Mouse (Mus musculus) embryonic facial prominence, embryonic 13.5 days (tissue): ENCODE measurements at regions not wholly inside any gene's neighbourhood (a gene's known extent, or its start where the extent isn't known, plus 50 kb on each side); places are given as distances from the start of the nearest gene placed in this dataset.

Experiments
- ATAC-seq: fragments of 200-750 bp; cut with Nextera tagmentation; 2 replicates; pipeline ENCODE4 v1.8.0; 2017; ENCODE audit warnings: low read depth; ENCODE audit not compliant: insufficient number of reproducible peaks, insufficient read depth, low FRiP score, low TSS enrichment
- H3K27ac ChIP-seq: fragments of 300-500 bp; sonication (generic); 2 replicates; pipeline ENCODE4 v1.5.1; 2015; ENCODE audit warnings: moderate library complexity, mild to moderate bottlenecking, inconsistent platforms
- H3K27me3 ChIP-seq: fragments of 300-500 bp; sonication (generic); 2 replicates; pipeline ENCODE4 v1.6.1; 2015; ENCODE audit warnings: mild to moderate bottlenecking, inconsistent platforms
- H3K36me3 ChIP-seq: fragments of 300-500 bp; sonication (generic); 2 replicates; pipeline ENCODE4 v1.6.1; 2015; ENCODE audit warnings: mild to moderate bottlenecking, inconsistent platforms
- H3K4me1 ChIP-seq: fragments of 300-500 bp; sonication (generic); 2 replicates; pipeline ENCODE4 v1.6.1; 2015; ENCODE audit warnings: inconsistent platforms
- H3K4me2 ChIP-seq: fragments of 300-500 bp; sonication (generic); 2 replicates; pipeline ENCODE4 v1.6.1; 2015; ENCODE audit warnings: moderate library complexity, mild to moderate bottlenecking, inconsistent platforms
- H3K4me3 ChIP-seq: fragments of 300-500 bp; sonication (generic); 2 replicates; pipeline ENCODE4 v1.5.1; 2015; ENCODE audit warnings: mild to moderate bottlenecking, inconsistent platforms
- H3K9ac ChIP-seq: fragments of 300-500 bp; sonication (generic); 2 replicates; pipeline ENCODE4 v1.6.1; 2015; ENCODE audit warnings: mild to moderate bottlenecking, inconsistent platforms
- H3K9me3 ChIP-seq: fragments of 300-500 bp; sonication (generic); 2 replicates; pipeline ENCODE4 v1.6.1; 2016; ENCODE audit warnings: inconsistent platforms
- WGBS: fragments of 180-500 bp; shearing (Covaris S2); methylation state at CpG from one replicate; pipeline ENCODE4 v1.1.7; 2015; ENCODE audit warnings: mixed read lengths; 5-methylcytosine and 5-hydroxymethylcytosine counted together

DNA sequence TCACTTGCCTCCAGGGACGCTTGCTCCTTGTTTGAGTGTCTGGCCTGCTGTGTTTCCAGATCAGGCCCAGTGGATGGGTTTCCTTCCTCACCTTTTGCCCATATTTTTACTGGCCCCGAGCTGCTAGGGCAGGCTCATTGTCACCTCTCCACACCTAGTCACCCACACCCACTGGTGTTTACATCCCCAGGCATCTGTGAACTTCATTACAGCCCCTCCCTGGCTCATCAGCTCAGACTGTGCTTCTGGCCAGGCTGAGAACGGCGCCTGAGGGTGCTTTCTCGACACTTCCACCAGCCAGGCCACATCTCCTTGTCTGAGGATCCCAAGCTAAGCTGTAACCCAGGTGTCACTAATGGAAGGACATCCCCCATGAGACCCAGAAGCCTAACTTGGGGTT is 129.8 kb upstream of the Klf4 start:
- H3K27ac ChIP-seq = no peak overlapping the region
- no peak for ATAC-seq
- no peaks in the 10 kb centered on the region for H3K27me3 ChIP-seq
- H3K4me1 ChIP-seq = peaks cover 7% of the 10 kb centered on the region; the same call in 1 of the 2 replicates
- H3K4me2 ChIP-seq = no peak overlapping the region
- no peak overlapping the region for H3K4me3 ChIP-seq
- no peak overlapping the region for H3K9ac ChIP-seq
- 65% methylated on average over 5 of the region's 5 CpGs for WGBS
- no peaks in the 10 kb centered on the region for H3K36me3 ChIP-seq
- no peaks in the 10 kb centered on the region for H3K9me3 ChIP-seq

DNA sequence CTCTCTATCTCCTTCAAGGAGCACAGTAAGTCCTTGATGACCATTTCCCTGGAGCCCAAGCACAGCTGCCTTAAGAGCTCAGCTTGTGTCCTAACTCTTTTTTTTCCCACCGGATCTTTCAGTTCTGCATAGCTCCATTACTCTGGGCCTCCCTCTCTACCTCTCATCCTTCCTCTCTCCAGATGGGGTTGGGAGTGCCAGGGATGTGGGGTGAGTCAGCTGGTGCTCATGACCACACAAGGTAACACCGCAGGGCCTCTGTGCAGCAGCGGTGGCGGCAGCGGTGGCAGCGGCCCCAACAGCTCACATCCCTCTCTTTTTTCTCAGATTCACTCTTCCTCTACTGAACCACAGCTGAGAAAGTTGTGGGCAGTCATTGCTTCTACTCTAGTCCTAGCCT is 126.6 kb upstream of the Klf4 start:
- Histone ChIP-seq H3K4me3 (no peak overlapping the region), H3K27me3 (0 out of 2 replicates have a peak, but pooled peaks cover 4% of the 10 kb centered on the region), H3K36me3 (no peaks in the 10 kb centered on the region), H3K9ac (no peak overlapping the region), H3K9me3 (no peaks in the 10 kb centered on the region), H3K4me2 (no peak overlapping the region), H3K27ac (no peak overlapping the region), H3K4me1 (peaks cover 7% of the 10 kb centered on the region; the same call in 1 of the 2 replicates)
- ATAC-seq = no peak
- 89% methylated on average over 6 of the region's 6 CpGs for WGBS

DNA sequence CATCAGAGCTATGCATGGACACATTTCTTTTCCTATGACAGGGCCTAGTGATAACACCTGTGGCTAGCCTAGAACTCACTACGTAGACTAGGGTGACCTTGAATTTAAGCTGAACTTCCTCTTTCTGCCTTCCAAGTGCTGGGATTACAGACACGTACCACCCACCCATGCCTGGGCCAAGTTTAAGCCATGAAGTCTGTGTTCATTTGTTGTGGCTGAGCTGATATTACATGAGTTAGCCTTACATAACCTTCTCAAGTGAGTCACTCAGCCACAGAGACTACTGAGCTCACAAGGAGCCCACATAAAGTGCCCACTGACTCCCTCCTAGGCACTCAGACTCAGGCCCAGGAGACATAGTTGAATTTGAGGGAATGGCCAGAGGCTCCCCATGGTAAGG is 123.1 kb upstream of the Klf4 start:
- WGBS = 76% methylated on average over 2 of the region's 2 CpGs
- 0 out of 2 replicates have a peak, but pooled peaks cover 13% of the 10 kb centered on the region for H3K27me3 ChIP-seq

DNA sequence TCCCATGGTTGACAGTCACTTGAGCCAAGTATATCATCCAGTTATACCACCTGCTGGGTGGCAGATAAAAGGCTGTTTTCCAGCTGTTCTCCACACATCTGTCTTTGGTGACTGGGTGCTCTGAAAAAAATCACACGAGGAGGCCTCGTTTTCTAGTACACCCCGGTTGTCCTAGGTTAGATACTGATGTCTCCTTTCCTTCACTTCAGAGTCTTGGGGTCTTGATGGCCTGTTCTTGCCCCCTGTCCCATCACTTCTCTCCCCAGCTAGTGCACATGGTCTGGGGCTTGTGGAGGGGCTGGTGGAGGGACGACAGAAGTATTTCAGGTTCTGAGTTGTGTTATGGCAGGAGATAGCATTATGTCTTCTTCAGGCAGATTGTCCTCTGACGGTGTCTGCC is 120.4 kb upstream of the Klf4 start:
- no peak for ATAC-seq
- Histone ChIP-seq H3K4me3 (no peak overlapping the region), H3K27me3 (0 out of 2 replicates have a peak, but pooled peaks cover 13% of the 10 kb centered on the region), H3K4me1 (peaks cover 43% of the 10 kb centered on the region), H3K4me2 (peak overlapping the region; percentile 75), H3K9me3 (no peaks in the 10 kb centered on the region), H3K36me3 (no peaks in the 10 kb centered on the region), H3K27ac (no peak overlapping the region; the same call in 1 of the 2 replicates), H3K9ac (0 out of 2 replicates have a peak overlapping the region, but pooled peaks have one; percentile 69)
- WGBS = 68% methylated on average over 5 of the region's 5 CpGs

More for the DNA sequence above, 123.1 kb upstream of the Klf4 start:
- no peaks in the 10 kb centered on the region for H3K9me3 ChIP-seq
- no peak for ATAC-seq
- H3K4me1 ChIP-seq = peaks cover 27% of the 10 kb centered on the region
- no peaks in the 10 kb centered on the region for H3K36me3 ChIP-seq
- no peak overlapping the region for H3K27ac ChIP-seq
- no peak overlapping the region for H3K4me3 ChIP-seq
- H3K9ac ChIP-seq = no peak overlapping the region
- H3K4me2 ChIP-seq = no peak overlapping the region

DNA sequence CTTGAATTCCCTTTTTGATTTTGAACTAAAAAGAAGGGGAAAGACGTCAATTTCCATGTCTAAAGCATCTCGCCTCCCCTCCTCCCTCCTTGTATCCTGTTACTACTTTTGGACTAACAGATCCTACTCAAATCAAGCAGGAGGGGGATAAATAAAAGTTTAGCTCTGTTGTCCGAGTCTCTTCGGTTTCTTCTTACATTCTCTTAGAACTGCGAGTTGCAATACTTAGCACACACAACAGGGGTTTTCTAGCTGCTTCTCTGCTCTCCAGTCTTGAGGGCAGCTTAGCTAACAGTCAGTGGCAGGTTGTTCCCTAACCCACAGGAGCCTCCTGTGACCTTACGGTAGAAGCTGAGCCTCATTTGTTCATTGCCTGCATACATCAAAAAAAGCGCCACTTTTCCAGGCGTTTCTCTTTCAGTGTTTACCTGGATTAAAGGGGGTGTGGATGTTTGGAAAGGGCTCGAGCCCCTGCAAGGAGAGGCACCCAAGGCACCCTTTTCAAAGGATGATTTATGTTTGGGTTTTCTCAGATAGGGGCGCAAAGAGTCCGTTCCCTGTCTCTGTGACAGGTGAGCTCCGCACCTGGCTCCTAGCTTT is 119.6 kb upstream of the Klf4 start:
- Histone ChIP-seq H3K4me2 (peak overlapping the region; percentile 75), H3K27ac (peak overlapping the region; percentile 97), H3K4me3 (peak overlapping the region; percentile 47), H3K27me3 (0 out of 2 replicates have a peak, but pooled peaks cover 13% of the 10 kb centered on the region), H3K9me3 (no peaks in the 10 kb centered on the region), H3K9ac (peak overlapping the region; percentile 69), H3K36me3 (no peaks in the 10 kb centered on the region), H3K4me1 (peaks cover 42% of the 10 kb centered on the region)
- ATAC-seq = no peak
- WGBS = 9% methylated on average over 12 of the region's 12 CpGs

DNA sequence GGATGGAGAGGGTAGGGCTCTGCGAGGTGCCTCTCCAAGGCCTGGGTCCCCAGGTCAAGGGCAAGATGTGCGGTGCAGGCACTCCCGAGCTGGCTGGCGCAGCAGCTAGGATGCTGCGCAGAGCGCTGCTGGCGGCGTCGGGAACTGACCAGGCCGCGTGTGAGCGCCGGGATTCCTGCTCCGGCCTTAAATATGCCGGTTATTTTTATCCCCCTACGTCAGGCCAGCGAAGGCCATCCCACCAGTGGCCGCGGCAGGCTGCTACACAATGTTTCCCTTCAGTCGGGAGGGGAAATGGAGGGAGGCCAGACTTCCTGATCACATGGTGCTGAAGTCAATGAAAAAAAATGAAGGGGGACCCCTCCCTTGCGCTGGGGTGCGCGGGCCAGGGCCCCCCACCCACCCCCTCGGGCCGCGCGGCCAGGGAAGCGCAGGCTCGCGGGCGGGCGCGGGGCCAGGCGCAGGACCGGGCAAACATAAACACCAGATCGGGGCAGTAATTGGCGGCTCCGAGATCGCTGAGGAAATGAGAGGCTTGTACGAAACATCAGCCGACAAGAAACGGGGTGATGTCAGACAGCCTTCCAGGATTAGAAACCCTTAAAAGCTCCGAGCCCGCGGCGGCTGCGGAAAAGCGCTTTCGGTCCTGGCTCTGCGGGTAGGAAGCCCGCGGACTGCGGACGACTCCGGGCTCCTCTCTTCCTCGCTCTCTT is 118.9 kb upstream of the Klf4 start:
- H3K4me3 ChIP-seq = peak overlapping the region; percentile 47
- no peaks in the 10 kb centered on the region for H3K9me3 ChIP-seq
- peak; percentile 85 for ATAC-seq
- WGBS = under 1% methylated on average over 55 of the region's 56 CpGs
- H3K9ac ChIP-seq = peak overlapping the region; percentile 69
- H3K27me3 ChIP-seq = 0 out of 2 replicates have a peak, but pooled peaks cover 13% of the 10 kb centered on the region
- H3K36me3 ChIP-seq = no peaks in the 10 kb centered on the region
- H3K4me1 ChIP-seq = peaks cover 45% of the 10 kb centered on the region
- peak overlapping the region; percentile 75 for H3K4me2 ChIP-seq
- H3K27ac ChIP-seq = peak overlapping the region; percentile 97

DNA sequence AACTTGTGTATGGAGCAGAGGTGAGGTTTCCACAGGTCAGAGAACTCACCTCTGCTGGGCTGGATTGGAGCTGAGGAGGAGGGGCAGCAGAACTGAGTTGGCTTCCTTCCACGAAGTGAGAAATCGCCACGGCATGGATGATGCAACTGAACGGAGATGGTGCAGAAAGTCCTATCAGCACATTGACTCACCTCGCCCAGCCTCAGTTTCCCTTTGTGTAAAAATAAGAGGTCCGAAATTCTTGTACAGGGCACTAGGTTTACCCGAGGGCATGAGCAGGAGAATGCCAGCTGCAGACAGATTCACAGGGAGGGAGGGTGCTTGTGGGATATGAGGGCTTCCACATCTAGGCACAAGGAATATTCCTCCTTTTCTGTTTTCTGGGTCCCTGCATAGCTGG is 117.9 kb upstream of the Klf4 start:
- Histone ChIP-seq H3K4me3 (no peak overlapping the region), H3K4me2 (peak overlapping the region; percentile 75; the same call in 1 of the 2 replicates), H3K9ac (peak overlapping the region; percentile 33; the same call in 1 of the 2 replicates), H3K9me3 (no peaks in the 10 kb centered on the region), H3K36me3 (no peaks in the 10 kb centered on the region), H3K27me3 (0 out of 2 replicates have a peak, but pooled peaks cover 10% of the 10 kb centered on the region), H3K4me1 (peaks cover 54% of the 10 kb centered on the region), H3K27ac (peak overlapping the region; percentile 97)
- WGBS = 58% methylated on average over 7 of the region's 7 CpGs
- no peak for ATAC-seq

DNA sequence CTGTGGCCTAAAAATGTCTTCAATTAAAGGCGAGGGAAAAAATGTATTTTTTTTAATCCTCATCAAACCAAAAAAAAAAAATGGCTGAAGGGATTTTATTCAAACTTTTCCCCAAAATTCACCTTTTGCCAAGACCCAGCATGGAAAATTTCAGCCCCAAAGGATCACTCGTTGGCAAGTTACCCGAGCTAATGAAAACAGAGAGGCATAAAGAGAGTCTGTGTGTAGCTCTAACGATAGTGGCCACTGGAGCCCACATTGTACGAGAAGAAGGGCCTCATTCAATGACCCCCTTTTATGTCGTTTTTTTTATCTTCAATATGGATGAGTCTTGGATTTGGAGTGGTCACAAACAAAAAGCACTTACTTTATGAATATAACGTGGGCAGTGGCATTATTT is 116.1 kb upstream of the Klf4 start:
- no peak overlapping the region for H3K4me2 ChIP-seq
- H3K4me3 ChIP-seq = no peak overlapping the region
- no peaks in the 10 kb centered on the region for H3K9me3 ChIP-seq
- peak overlapping the region; percentile 48 for H3K27ac ChIP-seq
- H3K9ac ChIP-seq = no peak overlapping the region
- 0 out of 2 replicates have a peak, but pooled peaks cover 6% of the 10 kb centered on the region for H3K27me3 ChIP-seq
- no peaks in the 10 kb centered on the region for H3K36me3 ChIP-seq
- ATAC-seq = no peak
- WGBS = 33% methylated on average over 7 of the region's 7 CpGs
- peaks cover 54% of the 10 kb centered on the region for H3K4me1 ChIP-seq

DNA sequence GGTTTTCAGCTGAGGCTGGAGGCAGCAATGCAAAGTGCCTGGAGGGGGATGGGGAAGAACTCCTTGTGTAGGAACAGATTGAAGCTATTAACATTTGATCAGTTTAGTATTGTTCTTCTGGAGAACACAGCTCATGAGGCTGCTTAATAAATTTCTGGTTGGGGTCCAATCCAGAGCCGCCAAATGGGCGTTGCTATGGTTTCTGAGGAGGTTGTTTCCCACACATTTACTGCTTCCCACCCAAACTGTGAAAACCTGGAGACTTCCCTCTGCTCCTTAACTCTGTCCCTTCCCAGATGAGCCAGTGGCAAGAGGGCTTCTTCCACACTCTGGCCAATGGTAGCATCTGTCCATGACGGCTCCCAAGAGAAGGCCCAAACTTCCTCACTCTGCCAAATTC is 113.2 kb upstream of the Klf4 start:
- Histone ChIP-seq H3K4me3 (no peak overlapping the region), H3K36me3 (no peaks in the 10 kb centered on the region), H3K9ac (no peak overlapping the region), H3K9me3 (no peaks in the 10 kb centered on the region), H3K27me3 (no peaks in the 10 kb centered on the region), H3K27ac (no peak overlapping the region; the same call in 1 of the 2 replicates), H3K4me1 (peaks cover 36% of the 10 kb centered on the region), H3K4me2 (no peak overlapping the region)
- WGBS = 49% methylated on average over 3 of the region's 3 CpGs
- ATAC-seq = no peak

DNA sequence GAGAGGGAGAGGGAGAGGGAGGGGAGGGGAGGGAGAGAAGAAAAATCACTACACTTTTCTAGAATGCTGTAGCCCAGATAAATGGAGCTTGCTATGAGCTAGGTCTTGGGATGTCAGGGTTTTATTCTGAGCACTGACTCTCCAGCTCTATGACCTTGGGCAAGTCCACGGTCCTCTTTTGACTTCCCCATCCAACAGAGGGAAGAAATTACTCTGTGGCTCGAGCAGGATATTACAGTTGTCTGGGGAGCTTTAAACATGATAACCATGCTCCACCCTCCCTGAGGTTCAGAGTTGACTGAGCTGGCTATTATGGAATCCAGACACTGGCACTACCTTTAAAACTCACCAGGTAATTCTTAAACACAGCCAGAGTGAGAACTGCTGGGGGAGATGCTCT is 112.6 kb upstream of the Klf4 start:
- no peaks in the 10 kb centered on the region for H3K27me3 ChIP-seq
- no peak overlapping the region for H3K4me2 ChIP-seq
- no peak for ATAC-seq
- no peak overlapping the region for H3K9ac ChIP-seq
- H3K4me1 ChIP-seq = peaks cover 31% of the 10 kb centered on the region
- WGBS = 23% methylated on average over 2 of the region's 2 CpGs
- no peak overlapping the region for H3K27ac ChIP-seq
- H3K4me3 ChIP-seq = no peak overlapping the region
- H3K9me3 ChIP-seq = no peaks in the 10 kb centered on the region
- H3K36me3 ChIP-seq = no peaks in the 10 kb centered on the region

DNA sequence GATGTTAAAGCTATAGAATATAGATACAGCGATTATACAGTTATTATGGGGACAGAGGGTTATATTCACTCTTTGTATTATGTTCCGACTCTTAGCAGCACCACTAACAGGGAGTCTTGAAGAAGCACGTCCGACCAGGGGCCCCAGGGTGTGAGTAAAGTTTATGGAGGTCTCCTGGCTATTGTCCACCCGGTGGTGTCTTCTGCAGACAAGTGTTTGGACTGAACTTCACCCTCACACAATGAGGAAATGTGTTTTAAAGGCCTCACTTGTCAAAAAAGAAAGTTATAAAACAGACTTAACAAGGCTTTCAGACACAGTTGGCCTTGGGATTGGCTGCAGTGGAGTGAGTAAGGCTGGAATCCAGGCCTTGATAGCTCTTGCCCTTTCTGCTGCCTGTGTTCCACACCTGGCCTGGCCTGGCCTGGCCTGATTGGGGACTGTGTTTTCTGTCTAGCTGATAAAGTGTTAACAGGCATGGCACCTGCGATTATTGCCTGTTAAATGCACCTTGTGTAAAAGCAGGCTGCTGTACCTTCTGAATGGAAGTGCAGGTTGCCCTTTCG is 102.8 kb upstream of the Klf4 start:
- no peak overlapping the region for H3K4me3 ChIP-seq
- no peak overlapping the region for H3K4me2 ChIP-seq
- peaks cover 3% of the 10 kb centered on the region; the same call in 1 of the 2 replicates for H3K4me1 ChIP-seq
- H3K27ac ChIP-seq = no peak overlapping the region
- H3K36me3 ChIP-seq = no peaks in the 10 kb centered on the region
- H3K27me3 ChIP-seq = no peaks in the 10 kb centered on the region
- no peaks in the 10 kb centered on the region for H3K9me3 ChIP-seq
- no peak overlapping the region for H3K9ac ChIP-seq
- no peak for ATAC-seq
- 81% methylated on average over 7 of the region's 7 CpGs for WGBS
